Mouse (Mus musculus): Measurements from ENCODE around the gene Hs3st4. TPM values are rescaled to one million over a fixed set of nuclear protein-coding genes. Genes with fewer than 3 reads are reported as not detected.
A peak's percentile ranks its signal among the peaks of the same experiment; 100 is the strongest.

Hs3st4 gene
- polyA plus RNA-seq, 1 experiment from 2014 or later: 0.28 TPM

GRCm38 (mm10) chr7:124258419-124258818, 275.8 kb downstream of the Hs3st4 start:
- no peak for DNase-seq (ENCODE audit: low spot score)
- H3K36me3 ChIP-seq: no peaks in the 10 kb centered on the region
- peak overlapping the region; percentile 59 for H3K27ac ChIP-seq
- H3K4me1 ChIP-seq: 0 out of 2 replicates have a peak, but pooled peaks cover 21% of the 10 kb centered on the region
- H3K4me3 ChIP-seq: no peak overlapping the region
- WGBS: 57% methylated on average over 3 of the region's 3 CpGs
- no peaks in the 10 kb centered on the region for H3K9me3 ChIP-seq
- H3K27me3 ChIP-seq (ENCODE audit: insufficient read depth, poor library complexity, severe bottlenecking): no peaks in the 10 kb centered on the region

- Histone ChIP-seq H3K4me1 (no peaks in the 10 kb centered on the region), H3K4me3 (no peak overlapping the region), H3K36me3 (no peaks in the 10 kb centered on the region), H3K9me3 (no peaks in the 10 kb centered on the region), H3K27ac (no peak overlapping the region), H3K27me3 (ENCODE audit: insufficient read depth, poor library complexity, severe bottlenecking) (no peaks in the 10 kb centered on the region)
- no peak for DNase-seq (ENCODE audit: low spot score)
Observed at GRCm38 (mm10) chr7:124270734-124271133, 288.1 kb downstream of the Hs3st4 start.

- 80% methylated on average over 6 of the region's 6 CpGs for WGBS
- Histone ChIP-seq H3K27me3 (ENCODE audit: insufficient read depth, poor library complexity, severe bottlenecking) (no peaks in the 10 kb centered on the region), H3K9me3 (no peaks in the 10 kb centered on the region), H3K4me3 (no peak overlapping the region), H3K27ac (no peak overlapping the region), H3K36me3 (no peaks in the 10 kb centered on the region), H3K4me1 (no peaks in the 10 kb centered on the region)
- DNase-seq (ENCODE audit: low spot score): no peak
Observed at GRCm38 (mm10) chr7:124289873-124290272, 307.2 kb downstream of the Hs3st4 start.

- H3K27ac ChIP-seq: no peak overlapping the region
- H3K36me3 ChIP-seq: no peaks in the 10 kb centered on the region
- 86% methylated on average over 4 of the region's 4 CpGs for WGBS
- H3K4me3 ChIP-seq: no peak overlapping the region
- no peaks in the 10 kb centered on the region for H3K9me3 ChIP-seq
- H3K4me1 ChIP-seq: no peaks in the 10 kb centered on the region
- DNase-seq (ENCODE audit: low spot score): no peak
- H3K27me3 ChIP-seq (ENCODE audit: insufficient read depth, poor library complexity, severe bottlenecking): no peaks in the 10 kb centered on the region
Observed at GRCm38 (mm10) chr7:124319451-124319850, 336.8 kb downstream of the Hs3st4 start.

- Histone ChIP-seq H3K36me3 (no peaks in the 10 kb centered on the region), H3K27ac (no peak overlapping the region), H3K4me3 (no peak overlapping the region), H3K9me3 (no peaks in the 10 kb centered on the region), H3K27me3 (ENCODE audit: insufficient read depth, poor library complexity, severe bottlenecking) (no peaks in the 10 kb centered on the region), H3K4me1 (no peaks in the 10 kb centered on the region)
- 68% methylated on average over 1 of the region's 1 CpGs for WGBS
- no peak for DNase-seq (ENCODE audit: low spot score)
Observed at GRCm38 (mm10) chr7:124335635-124336034, 353.0 kb downstream of the Hs3st4 start.

- Histone ChIP-seq H3K36me3 (no peaks in the 10 kb centered on the region), H3K27me3 (ENCODE audit: insufficient read depth, poor library complexity, severe bottlenecking) (no peaks in the 10 kb centered on the region), H3K27ac (no peak overlapping the region), H3K9me3 (no peaks in the 10 kb centered on the region), H3K4me3 (no peak overlapping the region), H3K4me1 (no peaks in the 10 kb centered on the region)
- no peak for DNase-seq (ENCODE audit: low spot score)
- 85% methylated on average over 3 of the region's 3 CpGs for WGBS
Observed at GRCm38 (mm10) chr7:124341510-124341909, 358.8 kb downstream of the Hs3st4 start.

GRCm38 (mm10) chr7:124347218-124348017, 364.7 kb downstream of the Hs3st4 start:
- Histone ChIP-seq H3K27me3 (ENCODE audit: insufficient read depth, poor library complexity, severe bottlenecking) (no peaks in the 10 kb centered on the region), H3K4me3 (no peak overlapping the region), H3K4me1 (no peaks in the 10 kb centered on the region), H3K27ac (no peak overlapping the region), H3K36me3 (no peaks in the 10 kb centered on the region), H3K9me3 (no peaks in the 10 kb centered on the region)
- WGBS: 53% methylated on average over 13 of the region's 13 CpGs
- no peak for DNase-seq (ENCODE audit: low spot score)

GRCm38 (mm10) chr7:124354035-124354434, 371.4 kb downstream of the Hs3st4 start:
- no peaks in the 10 kb centered on the region for H3K36me3 ChIP-seq

GRCm38 (mm10) chr7:124358068-124358467, 375.4 kb downstream of the Hs3st4 start:
- Histone ChIP-seq H3K36me3 (no peaks in the 10 kb centered on the region), H3K27ac (no peak overlapping the region), H3K4me1 (peaks cover 8% of the 10 kb centered on the region), H3K27me3 (ENCODE audit: insufficient read depth, poor library complexity, severe bottlenecking) (no peaks in the 10 kb centered on the region), H3K4me3 (no peak overlapping the region), H3K9me3 (no peaks in the 10 kb centered on the region)
- 39% methylated on average over 3 of the region's 3 CpGs for WGBS
- DNase-seq (ENCODE audit: low spot score): no peak

More at GRCm38 (mm10) chr7:124354035-124354434, 371.4 kb downstream of the Hs3st4 start:
- no peak for DNase-seq (ENCODE audit: low spot score)
- peaks cover 6% of the 10 kb centered on the region for H3K4me1 ChIP-seq
- 92% methylated on average over 4 of the region's 4 CpGs for WGBS
- no peak overlapping the region for H3K4me3 ChIP-seq
- H3K9me3 ChIP-seq: no peaks in the 10 kb centered on the region
- no peaks in the 10 kb centered on the region for H3K27me3 ChIP-seq (ENCODE audit: insufficient read depth, poor library complexity, severe bottlenecking)
- H3K27ac ChIP-seq: no peak overlapping the region

- 83% methylated on average over 4 of the region's 4 CpGs for WGBS
Observed at GRCm38 (mm10) chr7:124359836-124360235, 377.2 kb downstream of the Hs3st4 start.

GRCm38 (mm10) chr7:124372297-124372696, 389.6 kb downstream of the Hs3st4 start:
- H3K4me3 ChIP-seq: no peak overlapping the region
- H3K27ac ChIP-seq: no peak overlapping the region
- no peaks in the 10 kb centered on the region for H3K36me3 ChIP-seq
- no peak for DNase-seq (ENCODE audit: low spot score)
- H3K9me3 ChIP-seq: no peaks in the 10 kb centered on the region
- 80% methylated on average over 1 of the region's 1 CpGs for WGBS
- H3K27me3 ChIP-seq (ENCODE audit: insufficient read depth, poor library complexity, severe bottlenecking): no peaks in the 10 kb centered on the region
- H3K4me1 ChIP-seq: no peaks in the 10 kb centered on the region

More at GRCm38 (mm10) chr7:124359836-124360235, 377.2 kb downstream of the Hs3st4 start:
- Histone ChIP-seq H3K36me3 (no peaks in the 10 kb centered on the region), H3K4me3 (no peak overlapping the region), H3K4me1 (peaks cover 8% of the 10 kb centered on the region), H3K27ac (no peak overlapping the region), H3K9me3 (no peaks in the 10 kb centered on the region), H3K27me3 (ENCODE audit: insufficient read depth, poor library complexity, severe bottlenecking) (no peaks in the 10 kb centered on the region)
- no peak for DNase-seq (ENCODE audit: low spot score)

- no peak for DNase-seq (ENCODE audit: low spot score)
- Histone ChIP-seq H3K27me3 (ENCODE audit: insufficient read depth, poor library complexity, severe bottlenecking) (no peaks in the 10 kb centered on the region), H3K27ac (no peak overlapping the region), H3K9me3 (no peaks in the 10 kb centered on the region), H3K36me3 (no peaks in the 10 kb centered on the region), H3K4me3 (no peak overlapping the region), H3K4me1 (no peaks in the 10 kb centered on the region)
- WGBS: 93% methylated on average over 2 of the region's 2 CpGs
Observed at GRCm38 (mm10) chr7:124372697-124373096, 390.0 kb downstream of the Hs3st4 start.

- no peaks in the 10 kb centered on the region for H3K9me3 ChIP-seq
- 32% methylated on average over 4 of the region's 4 CpGs for WGBS
- H3K36me3 ChIP-seq: no peaks in the 10 kb centered on the region
- H3K4me3 ChIP-seq: no peak overlapping the region
- H3K27me3 ChIP-seq (ENCODE audit: insufficient read depth, poor library complexity, severe bottlenecking): no peaks in the 10 kb centered on the region
- no peak overlapping the region for H3K27ac ChIP-seq
- H3K4me1 ChIP-seq: no peaks in the 10 kb centered on the region
- DNase-seq (ENCODE audit: low spot score): no peak
Observed at GRCm38 (mm10) chr7:124383489-124383888, 400.8 kb downstream of the Hs3st4 start.

- no peaks in the 10 kb centered on the region for H3K27me3 ChIP-seq (ENCODE audit: insufficient read depth, poor library complexity, severe bottlenecking)
- DNase-seq (ENCODE audit: low spot score): no peak
Observed at GRCm38 (mm10) chr7:124399184-124399583, 416.5 kb downstream of the Hs3st4 start.

More at GRCm38 (mm10) chr7:124399184-124399583, 416.5 kb downstream of the Hs3st4 start:
- Histone ChIP-seq H3K4me3 (no peak overlapping the region), H3K9me3 (no peaks in the 10 kb centered on the region), H3K27ac (no peak overlapping the region), H3K4me1 (no peaks in the 10 kb centered on the region), H3K36me3 (no peaks in the 10 kb centered on the region)
